Mouse (Mus musculus) c-Kit-negative CD71-positive TER-119-positive erythroid progenitor cells, embryonic 14.5 days (primary cell): ENCODE data around the gene Olfr822.
"Not testable (repeated sequence)": the region's sequence is repeated elsewhere in the genome, so short reads cannot be mapped to it uniquely, and the experiment has no call there.

Experiments used
- DNase-seq: peaks from one replicate; pipeline ENCODE4 v3.0.0-alpha.2; 2013; ENCODE audit warnings: low read depth, low spot score

The Olfr822 gene

DNA sequence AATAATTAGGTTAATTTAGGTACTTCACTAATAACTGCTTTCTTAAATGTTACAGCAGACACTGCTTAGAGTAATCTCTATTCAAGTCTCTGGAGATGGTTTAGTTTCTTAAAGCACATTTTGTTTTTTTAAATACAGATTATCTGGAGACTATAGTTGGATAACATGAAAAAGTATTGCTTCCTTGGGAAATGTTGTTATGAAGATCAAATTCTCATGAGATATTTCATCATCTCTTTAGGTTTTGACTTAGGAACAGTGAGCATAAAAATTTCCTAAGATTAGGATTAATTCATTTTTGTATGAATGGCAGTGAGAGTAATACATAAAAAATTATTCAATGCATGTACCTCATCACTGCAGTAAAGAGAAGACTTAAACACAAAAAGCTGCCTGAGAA lies at the start of gene Olfr822:
TSS of gene Olfr822 (plus strand) at position 301 of the 400 bp plus-strand sequence.
- no peak for DNase-seq

DNA sequence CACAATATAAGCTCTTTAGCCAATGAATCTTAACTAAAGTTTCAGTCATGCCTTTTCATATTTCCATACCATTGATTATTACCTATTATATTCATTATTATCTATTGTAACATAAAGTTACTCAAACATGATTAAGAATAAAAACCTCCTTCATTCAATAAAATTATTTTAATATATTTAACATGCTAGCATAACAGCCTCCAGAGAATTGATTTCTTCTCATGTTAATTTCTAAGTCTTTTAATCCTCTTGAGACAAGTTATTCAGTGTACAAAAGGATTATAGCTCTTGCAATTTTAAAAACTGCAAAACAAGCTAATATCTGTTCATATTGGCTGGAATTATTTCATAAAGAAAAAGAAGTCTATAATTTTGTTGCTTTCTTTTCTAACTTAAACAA lies 41.0 kb upstream of the Olfr822 start, which contains the start of gene Olfr821:
TSS of gene Olfr821 (plus strand) at position 301 of the 400 bp plus-strand sequence.
- no peak for DNase-seq

DNA sequence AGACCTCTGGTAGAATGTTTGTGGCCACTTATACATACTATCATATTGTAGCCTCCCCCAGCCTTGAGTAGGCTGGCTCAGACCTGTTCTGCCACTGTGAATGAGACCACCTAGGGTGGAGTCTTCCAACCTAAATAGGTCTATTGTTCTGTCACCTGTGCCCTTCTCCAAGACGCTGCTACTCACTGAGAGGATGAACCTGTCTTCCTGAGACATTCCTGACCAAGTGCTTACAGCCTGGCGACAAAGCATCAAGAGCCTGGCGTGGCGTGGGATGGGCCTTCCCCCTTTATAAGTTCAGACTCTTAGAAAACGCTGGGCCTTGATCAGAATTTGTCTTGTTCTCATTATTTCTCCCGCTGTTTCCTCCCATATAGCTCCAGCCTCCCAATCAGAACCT lies 33.9 kb upstream of the Olfr822 start:
- DNase-seq, result no peak

DNA sequence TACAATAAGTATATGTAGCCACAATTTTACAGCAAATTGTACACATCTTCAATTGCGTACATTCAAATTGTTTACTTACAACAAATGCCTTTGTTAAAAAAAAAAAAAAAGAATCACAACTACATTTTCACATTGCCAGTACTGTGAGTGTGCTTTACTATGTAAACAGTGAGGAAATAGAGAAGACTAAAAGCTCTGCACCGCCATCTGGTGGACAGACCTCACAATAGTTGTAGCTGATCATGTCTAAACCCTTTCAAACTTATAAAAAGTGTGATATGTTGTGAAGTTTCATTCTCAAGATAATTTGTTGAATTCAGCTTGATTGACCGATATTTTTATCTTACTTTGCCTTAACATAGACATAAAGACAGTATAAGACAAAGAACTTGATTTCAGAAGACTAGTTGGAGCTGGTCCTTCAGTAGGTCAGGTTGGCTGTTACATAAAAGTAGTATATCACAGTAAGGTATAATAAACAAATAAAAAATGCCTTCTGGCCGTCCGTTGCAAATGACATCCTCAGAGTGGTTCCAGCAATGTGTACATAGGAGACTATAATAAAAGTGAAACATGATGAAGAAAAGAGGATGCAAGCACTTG lies 21.9 kb downstream of the Olfr822 start:
- DNase-seq, result peak; percentile 5

DNA sequence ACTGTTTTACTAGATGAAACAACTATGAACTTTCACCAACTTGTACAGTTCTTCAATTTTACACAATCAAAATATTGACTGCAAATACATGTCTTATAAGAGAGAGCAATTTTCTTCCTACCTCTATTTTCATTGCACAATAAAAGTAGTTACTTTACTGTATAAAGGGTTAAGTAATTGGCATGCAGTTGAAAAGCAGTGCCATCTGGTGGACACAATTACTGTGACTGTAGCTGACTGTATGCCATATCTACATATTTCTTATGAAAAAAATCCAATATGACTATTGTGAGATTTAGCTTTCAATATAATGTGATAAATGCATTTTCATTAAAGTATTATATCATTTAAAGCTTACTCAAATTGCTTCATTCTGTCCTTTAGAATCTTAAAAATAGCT lies 25.1 kb downstream of the Olfr822 start:
- DNase-seq, result no peak

DNA sequence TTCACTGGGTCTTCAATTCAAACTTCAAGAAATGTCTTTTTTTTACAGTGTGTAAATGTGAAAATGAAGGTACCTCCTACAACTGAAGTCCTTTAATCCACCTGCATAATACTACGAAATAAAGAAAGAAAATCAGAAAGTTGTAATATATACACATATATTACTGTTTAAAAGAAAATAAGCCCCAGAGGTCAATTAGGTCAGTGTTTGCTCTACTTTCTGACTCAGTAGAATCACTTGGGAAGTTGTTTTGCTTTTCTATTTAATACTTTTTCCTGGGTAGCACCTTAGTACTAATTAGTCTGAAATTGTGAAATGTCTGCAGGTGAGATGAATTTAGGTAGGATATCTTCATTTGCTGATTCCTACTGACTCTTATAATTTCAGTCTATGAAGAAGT lies 44.3 kb downstream of the Olfr822 start, which contains the start of gene Olfr823:
TSS of gene Olfr823 (minus strand) at position 101 of the 400 bp plus-strand sequence.
- DNase-seq, result not testable (repeated sequence)

DNA sequence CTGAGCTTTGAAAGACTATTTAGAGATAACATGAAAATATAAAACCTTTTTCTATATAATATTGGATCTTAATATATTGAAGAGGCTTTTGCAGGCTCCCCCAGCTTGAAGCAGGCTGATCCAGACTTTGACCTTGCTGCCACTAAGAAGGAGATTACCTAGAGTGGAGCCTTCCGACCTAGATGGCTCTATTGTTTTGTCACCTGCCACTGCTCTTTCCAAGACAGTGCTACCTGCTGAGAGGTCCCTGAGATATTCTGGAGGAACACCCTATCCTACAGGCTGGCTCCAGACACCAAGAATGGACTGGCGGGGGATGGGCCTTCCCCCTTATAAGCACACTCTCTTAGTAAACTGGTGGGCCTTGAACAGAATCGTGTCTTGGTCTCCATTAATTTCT lies 45.0 kb downstream of the Olfr822 start:
- DNase-seq, result not testable (repeated sequence)
